Mouse (Mus musculus) intestine, embryonic 14.5 days (tissue): Measurements from ENCODE around the gene Golgb1. TPM values are rescaled to one million over a fixed set of nuclear protein-coding genes. Genes with fewer than 3 reads are reported as not detected.

Experiments
- ATAC-seq: fragments of 200-750 bp; cut with Nextera tagmentation; replicated peaks from 2 replicates; pipeline ENCODE4 v1.8.0; 2017; ENCODE audit warnings: low read depth, moderate number of reproducible peaks, moderate TSS enrichment, moderate library complexity; ENCODE audit not compliant: low FRiP score, low TSS enrichment
- DNase-seq: peaks from one replicate; pipeline ENCODE4 v3.0.0-alpha.2; 2018; ENCODE audit warnings: low spot score
- H3K27ac ChIP-seq: fragments of 300-500 bp; sonication (generic); 2 replicates; pipeline ENCODE4 v1.5.1; 2014; ENCODE audit warnings: low read depth, mild to moderate bottlenecking, control low read depth
- H3K27me3 ChIP-seq: fragments of 300-500 bp; sonication (generic); replicated peaks from 2 replicates; pipeline ENCODE4 v1.6.1; 2014; ENCODE audit warnings: low read length, control low read depth; ENCODE audit not compliant: control insufficient read depth, insufficient read depth
- H3K36me3 ChIP-seq: fragments of 300-500 bp; sonication (generic); 2 replicates; pipeline ENCODE4 v1.6.1; 2014; ENCODE audit warnings: low read length, control low read depth; ENCODE audit not compliant: control insufficient read depth, insufficient read depth
- H3K4me1 ChIP-seq: fragments of 300-500 bp; sonication (generic); replicated peaks from 2 replicates; pipeline ENCODE4 v1.6.1; 2014; ENCODE audit warnings: low read length, control low read depth, mixed read lengths; ENCODE audit not compliant: control insufficient read depth, insufficient read depth
- H3K4me2 ChIP-seq: fragments of 300-500 bp; sonication (generic); 2 replicates; pipeline ENCODE4 v1.6.1; 2014; ENCODE audit warnings: low read length
- H3K4me3 ChIP-seq: fragments of 300-500 bp; sonication (generic); 2 replicates; pipeline ENCODE4 v1.5.1; 2014; ENCODE audit warnings: low read depth, low read length, control low read depth, mixed read lengths
- H3K9ac ChIP-seq: fragments of 300-500 bp; sonication (generic); 2 replicates; pipeline ENCODE4 v1.6.1; 2014; ENCODE audit warnings: mild to moderate bottlenecking, low read length
- H3K9me3 ChIP-seq: fragments of 300-500 bp; sonication (generic); 2 replicates; pipeline ENCODE4 v1.6.1; 2016; ENCODE audit warnings: low read length, control low read depth; ENCODE audit not compliant: control insufficient read depth
- WGBS: fragments of 180-500 bp; shearing (Covaris S2); extraction: QIAGEN DNeasy Blood & Tissue Kit; methylation state at CpG from one replicate; pipeline ENCODE4 v1.1.7; 2014; 5-methylcytosine and 5-hydroxymethylcytosine counted together
- polyA plus RNA-seq: library from polyadenylated mRNA; unstranded; fragments of >200 nt; fragmentation: Nextera tagmentation; extraction: Ambion mirVana; gene quantifications from 2 replicates; pipeline ENCODE4 v1.2.1, GENCODE M21; 2014

Golgb1 gene
- polyA plus RNA-seq, 1 experiment from 2014 or later = 101 TPM

DNA sequence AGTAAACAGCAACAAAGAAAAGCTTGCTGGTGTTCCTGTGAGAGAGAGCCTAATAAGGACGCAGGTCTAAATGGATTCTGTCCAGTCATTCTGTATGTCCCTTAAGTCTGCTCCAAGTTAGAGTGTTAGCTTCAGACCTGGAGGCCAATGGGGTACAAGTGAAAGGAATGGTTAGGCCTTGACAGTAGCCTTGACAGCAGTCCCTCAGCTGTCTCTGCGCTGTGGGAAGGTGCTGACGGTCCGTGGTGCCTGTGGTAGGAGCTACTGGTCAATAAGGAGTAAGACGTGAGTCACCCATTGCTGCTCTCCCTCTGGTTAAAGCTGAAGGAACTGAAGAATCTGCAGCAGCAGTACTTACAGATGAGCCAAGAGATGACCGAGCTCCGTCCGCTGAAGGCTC is 49.4 kb downstream of the Golgb1 start:
- Histone ChIP-seq H3K4me1 (no peaks in the 10 kb centered on the region), H3K9me3 (no peaks in the 10 kb centered on the region), H3K4me3 (no peak overlapping the region), H3K9ac (no peak overlapping the region), H3K27me3 (no peaks in the 10 kb centered on the region), H3K27ac (no peak overlapping the region), H3K4me2 (no peak overlapping the region), H3K36me3 (peaks cover 62% of the 10 kb centered on the region)
- ATAC-seq (no peak), DNase-seq (no peak)
- 91% methylated on average over 8 of the region's 8 CpGs for WGBS

GRCm38 (mm10) chr16:36925351-36925750 is 50.4 kb downstream of the Golgb1 start:
- DNase-seq = no peak

DNA sequence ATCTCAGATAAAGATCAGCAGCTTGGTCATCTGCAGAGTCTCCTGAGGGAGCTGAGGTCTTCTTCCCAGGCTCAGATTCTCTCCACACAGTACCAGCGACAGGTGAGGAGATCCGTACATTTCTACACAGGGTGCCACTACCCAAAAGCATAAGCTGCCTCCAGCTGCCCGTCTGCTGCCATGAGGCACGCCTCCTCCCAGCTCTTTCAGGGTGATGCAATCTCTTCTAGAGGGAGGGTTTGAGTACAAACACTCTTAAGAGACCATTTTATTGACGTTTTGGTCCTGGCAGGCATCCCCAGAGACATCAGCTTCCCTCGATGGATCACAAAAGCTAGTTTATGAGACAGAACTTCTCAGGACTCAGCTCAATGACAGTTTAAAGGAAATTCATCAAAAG is 50.9 kb downstream of the Golgb1 start:
- Histone ChIP-seq H3K9me3 (no peaks in the 10 kb centered on the region), H3K4me3 (no peak overlapping the region), H3K4me1 (no peaks in the 10 kb centered on the region), H3K27me3 (no peaks in the 10 kb centered on the region), H3K36me3 (peaks cover 65% of the 10 kb centered on the region), H3K4me2 (no peak overlapping the region), H3K27ac (no peak overlapping the region), H3K9ac (no peak overlapping the region)
- ATAC-seq (no peak), DNase-seq (no peak)
- 68% methylated on average over 6 of the region's 6 CpGs for WGBS

More at GRCm38 (mm10) chr16:36925351-36925750, 50.4 kb downstream of the Golgb1 start:
- Histone ChIP-seq H3K4me2 (no peak overlapping the region), H3K9me3 (no peaks in the 10 kb centered on the region), H3K4me3 (no peak overlapping the region), H3K27ac (no peak overlapping the region), H3K4me1 (no peaks in the 10 kb centered on the region), H3K27me3 (no peaks in the 10 kb centered on the region), H3K9ac (no peak overlapping the region), H3K36me3 (peaks cover 64% of the 10 kb centered on the region)
- 90% methylated on average over 6 of the region's 6 CpGs for WGBS
- no peak for ATAC-seq

- no peak overlapping the region for H3K9ac ChIP-seq
- no peak for DNase-seq
- ATAC-seq = no peak
- H3K27me3 ChIP-seq = no peaks in the 10 kb centered on the region
- no peak overlapping the region for H3K4me3 ChIP-seq
- no peak overlapping the region for H3K4me2 ChIP-seq
- 91% methylated on average over 10 of the region's 10 CpGs for WGBS
- H3K27ac ChIP-seq = no peak overlapping the region
- H3K36me3 ChIP-seq = peaks cover 73% of the 10 kb centered on the region
- no peaks in the 10 kb centered on the region for H3K4me1 ChIP-seq
- no peaks in the 10 kb centered on the region for H3K9me3 ChIP-seq
Observed at GRCm38 (mm10) chr16:36926514-36927447, 51.8 kb downstream of the Golgb1 start.

- Histone ChIP-seq H3K9me3 (no peaks in the 10 kb centered on the region), H3K4me2 (no peak overlapping the region), H3K36me3 (peaks cover 81% of the 10 kb centered on the region), H3K9ac (no peak overlapping the region), H3K27me3 (no peaks in the 10 kb centered on the region), H3K27ac (no peak overlapping the region), H3K4me1 (no peaks in the 10 kb centered on the region), H3K4me3 (no peak overlapping the region)
- 86% methylated on average over 10 of the region's 10 CpGs for WGBS
- ATAC-seq (no peak), DNase-seq (no peak)
Observed at GRCm38 (mm10) chr16:36927495-36928105, 52.7 kb downstream of the Golgb1 start.

- no peak overlapping the region for H3K27ac ChIP-seq
- WGBS = 92% methylated on average over 8 of the region's 8 CpGs
- H3K4me3 ChIP-seq = no peak overlapping the region
- H3K9ac ChIP-seq = no peak overlapping the region
- H3K9me3 ChIP-seq = no peaks in the 10 kb centered on the region
- H3K4me1 ChIP-seq = no peaks in the 10 kb centered on the region
- H3K27me3 ChIP-seq = no peaks in the 10 kb centered on the region
- H3K36me3 ChIP-seq = peaks cover 80% of the 10 kb centered on the region
- no peak overlapping the region for H3K4me2 ChIP-seq
- no peak for ATAC-seq
- no peak for DNase-seq
Observed at GRCm38 (mm10) chr16:36928106-36928500, 53.2 kb downstream of the Golgb1 start.

GRCm38 (mm10) chr16:36929216-36929615 is 54.3 kb downstream of the Golgb1 start:
- Histone ChIP-seq H3K9me3 (no peaks in the 10 kb centered on the region), H3K9ac (no peak overlapping the region), H3K4me2 (no peak overlapping the region), H3K36me3 (peaks cover 79% of the 10 kb centered on the region), H3K4me3 (no peak overlapping the region), H3K27ac (no peak overlapping the region), H3K4me1 (no peaks in the 10 kb centered on the region), H3K27me3 (no peaks in the 10 kb centered on the region)
- DNase-seq (no peak), ATAC-seq (no peak)
- WGBS = 97% methylated on average over 7 of the region's 7 CpGs

DNA sequence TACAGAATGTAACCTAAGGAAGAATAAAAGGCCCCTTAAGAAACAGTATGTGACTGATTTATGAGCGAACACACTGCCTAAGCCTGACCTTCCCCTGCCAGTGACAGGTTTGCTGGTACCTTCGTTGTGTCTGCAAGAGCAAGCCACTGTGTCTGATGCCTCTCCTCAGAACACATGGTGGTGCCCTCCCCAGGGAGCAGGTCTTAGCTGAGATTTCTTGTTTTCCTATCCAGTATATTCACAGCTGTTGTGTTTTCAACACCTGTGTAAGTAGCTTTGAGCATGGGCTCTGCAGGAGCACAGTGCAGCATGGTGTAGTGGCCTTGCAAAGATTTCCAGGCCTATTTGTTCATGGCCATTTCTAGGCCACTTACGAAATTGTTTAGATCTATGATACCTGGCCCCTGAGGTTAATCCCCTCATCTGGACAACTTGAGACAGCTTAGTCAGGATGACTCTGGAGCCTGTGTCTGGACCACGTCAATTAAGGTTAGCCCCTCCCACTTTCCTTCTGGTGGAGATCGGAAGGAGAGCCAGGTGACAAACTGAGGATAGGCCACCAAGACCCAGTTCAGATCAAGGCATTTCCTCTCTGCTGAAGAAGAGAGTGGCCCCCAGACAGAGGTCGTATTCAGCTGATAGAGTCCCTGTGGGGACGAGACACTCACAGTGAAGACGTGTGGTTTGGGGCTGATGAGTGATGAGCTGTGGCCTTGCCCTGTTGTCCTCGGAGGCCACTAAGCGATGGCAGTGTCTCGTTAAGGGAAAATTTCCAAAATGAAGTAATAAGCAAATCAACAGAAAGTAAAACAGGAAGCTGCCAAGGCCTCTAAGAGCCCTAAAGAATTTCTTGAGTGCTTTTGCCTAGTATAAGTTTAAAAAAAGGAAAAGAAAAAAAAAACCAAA is 55.5 kb downstream of the Golgb1 start:
- no peak for ATAC-seq
- Histone ChIP-seq H3K4me2 (no peak overlapping the region), H3K36me3 (peaks cover 67% of the 10 kb centered on the region), H3K4me3 (no peak overlapping the region), H3K9ac (no peak overlapping the region), H3K9me3 (no peaks in the 10 kb centered on the region), H3K27me3 (no peaks in the 10 kb centered on the region), H3K4me1 (no peaks in the 10 kb centered on the region), H3K27ac (no peak overlapping the region)
- 59% methylated on average over 11 of the region's 11 CpGs for WGBS
- DNase-seq = no peak
